Mouse (Mus musculus): ENCODE results near the gene Lzic.

Lzic gene

GRCm38 (mm10) chr4:149484566-149484965, 463 bp upstream of the Lzic start:
- no peak for DNase-seq

GRCm38 (mm10) chr4:149485825-149486206, 787 bp downstream of the Lzic start:
- DNase-seq: peak; percentile 15

GRCm38 (mm10) chr4:149487729-149488128, 2.7 kb downstream of the Lzic start:
- no peak for DNase-seq

GRCm38 (mm10) chr4:149489415-149490240, 4.6 kb downstream of the Lzic start:
- no peak for DNase-seq

- DNase-seq: no peak
Measured at GRCm38 (mm10) chr4:149491151-149491550, 6.1 kb downstream of the Lzic start.

- peak; percentile 24 for DNase-seq
Measured at GRCm38 (mm10) chr4:149496612-149497011, 11.6 kb downstream of the Lzic start.

GRCm38 (mm10) chr4:149498901-149499300, 13.9 kb downstream of the Lzic start:
- DNase-seq: no peak

GRCm38 (mm10) chr4:149499790-149500189, 14.8 kb downstream of the Lzic start:
- DNase-seq: no peak

GRCm38 (mm10) chr4:149504363-149504762, 19.3 kb downstream of the Lzic start:
- DNase-seq: no peak

- DNase-seq: no peak
Measured at GRCm38 (mm10) chr4:149504858-149505257, 19.8 kb downstream of the Lzic start.

GRCm38 (mm10) chr4:149505261-149505967, 20.4 kb downstream of the Lzic start:
- DNase-seq: no peak

GRCm38 (mm10) chr4:149506904-149507303, 21.9 kb downstream of the Lzic start:
- DNase-seq: no peak

- DNase-seq: no peak
Measured at GRCm38 (mm10) chr4:149511221-149511646, 26.2 kb downstream of the Lzic start.

GRCm38 (mm10) chr4:149512072-149512471, 27.0 kb downstream of the Lzic start:
- DNase-seq: no peak

GRCm38 (mm10) chr4:149515706-149516105, 30.7 kb downstream of the Lzic start:
- DNase-seq: no peak

GRCm38 (mm10) chr4:149517868-149518340, 32.9 kb downstream of the Lzic start, which contains the start of gene Ctnnbip1:
TSS of gene Ctnnbip1 (plus strand) at chr4:149518236.
- DNase-seq: peak; percentile 98

GRCm38 (mm10) chr4:149518351-149519220, 33.6 kb downstream of the Lzic start:
- DNase-seq: no peak

- no peak for DNase-seq
Measured at GRCm38 (mm10) chr4:149521258-149521657, 36.2 kb downstream of the Lzic start.

- DNase-seq: no peak
Measured at GRCm38 (mm10) chr4:149523961-149524360, 38.9 kb downstream of the Lzic start.

GRCm38 (mm10) chr4:149525170-149525569, 40.1 kb downstream of the Lzic start:
- DNase-seq: no peak

- no peak for DNase-seq
Measured at GRCm38 (mm10) chr4:149525811-149526210, 40.8 kb downstream of the Lzic start.

- DNase-seq: no peak
Measured at GRCm38 (mm10) chr4:149526330-149526729, 41.3 kb downstream of the Lzic start.
